Mouse (Mus musculus) gastrocnemius, postnatal 10 days (tissue): ENCODE data around the gene Tie1. TPM values are rescaled to one million over a fixed set of nuclear protein-coding genes. Genes with fewer than 3 reads are reported as not detected.
"Not testable (repeated sequence)": the region's sequence is repeated elsewhere in the genome, so short reads cannot be mapped to it uniquely, and the experiment has no call there.

Source experiments
- DNase-seq: peaks from one replicate; pipeline ENCODE4 v3.0.0; 2021; ENCODE audit warnings: mixed read lengths
- long read RNA-seq, 2 experiments: library from polyadenylated mRNA; stranded (forward); transcript quantifications; one replicate each; pipeline ENCODE4 v2.0.0; 2021
- total RNA-seq, 2 experiments: library from RNA; stranded (reverse); gene quantifications; 2 replicates each; pipeline ENCODE4 v1.2.3; 2021

Gene Tie1
- total RNA-seq, result 10 to 100 TPM; 37.6 to 38.5 TPM
- long read RNA-seq, experiment 1, full-length matches to known transcripts, result 53 of 81 reads
- long read RNA-seq, experiment 1, partial matches to known transcripts, result 21 of 81 reads
- long read RNA-seq, experiment 1, other reads (novel, unspliced or antisense), result 7 of 81 reads
- long read RNA-seq, experiment 2, full-length matches to known transcripts, result 47 of 65 reads
- long read RNA-seq, experiment 2, partial matches to known transcripts, result 15 of 65 reads
- long read RNA-seq, experiment 2, other reads (novel, unspliced or antisense), result 3 of 65 reads

- DNase-seq, result no peak
Observed at GRCm38 (mm10) chr4:118489717-118490132, at the start of gene Tie1. Gene Tie1 (minus strand): TSS chr4:118490061.

DNA sequence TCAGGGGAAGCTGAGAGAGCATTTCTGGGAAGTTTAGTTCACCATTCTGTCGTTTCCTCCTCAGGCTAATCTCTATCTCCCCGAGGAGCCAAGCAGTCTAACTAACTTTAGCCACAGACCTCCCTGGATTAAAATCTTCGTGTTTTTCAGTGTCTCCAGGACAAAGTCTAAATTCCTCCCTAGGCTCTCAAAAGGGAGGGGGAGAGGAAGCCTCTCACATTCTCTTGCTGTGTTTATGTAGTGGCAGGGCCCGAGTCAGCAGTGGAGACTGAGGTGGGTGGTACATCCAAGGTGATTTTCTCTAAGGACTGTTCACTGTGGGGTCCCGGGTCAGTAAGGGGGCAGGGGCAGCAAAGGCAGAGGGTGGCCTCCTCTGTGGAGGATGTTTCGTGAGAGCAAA lies 47.9 kb upstream of the Tie1 start:
- no peak for DNase-seq

DNA sequence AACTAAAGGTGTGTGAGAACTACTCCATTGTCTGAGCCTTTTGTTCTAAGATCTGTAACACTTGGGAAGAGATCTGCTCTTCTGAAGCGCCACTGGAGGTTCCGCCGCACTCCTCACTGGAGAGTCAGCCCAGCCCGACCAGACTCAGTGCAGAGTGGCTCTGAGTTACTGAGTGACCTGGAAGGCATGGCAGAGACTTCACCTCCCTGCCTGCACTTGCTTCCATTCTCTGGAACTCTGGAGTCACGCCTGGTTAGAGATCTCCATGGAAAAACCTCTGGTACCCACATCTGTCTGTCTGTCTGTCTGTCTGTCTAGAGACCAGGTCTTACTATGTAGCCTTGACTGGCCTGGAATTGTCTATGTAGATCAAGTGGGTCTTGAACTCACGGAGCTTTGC lies 45.7 kb upstream of the Tie1 start:
- DNase-seq, result no peak

- no peak for DNase-seq
Observed at GRCm38 (mm10) chr4:118533605-118534004, 43.7 kb upstream of the Tie1 start.

DNA sequence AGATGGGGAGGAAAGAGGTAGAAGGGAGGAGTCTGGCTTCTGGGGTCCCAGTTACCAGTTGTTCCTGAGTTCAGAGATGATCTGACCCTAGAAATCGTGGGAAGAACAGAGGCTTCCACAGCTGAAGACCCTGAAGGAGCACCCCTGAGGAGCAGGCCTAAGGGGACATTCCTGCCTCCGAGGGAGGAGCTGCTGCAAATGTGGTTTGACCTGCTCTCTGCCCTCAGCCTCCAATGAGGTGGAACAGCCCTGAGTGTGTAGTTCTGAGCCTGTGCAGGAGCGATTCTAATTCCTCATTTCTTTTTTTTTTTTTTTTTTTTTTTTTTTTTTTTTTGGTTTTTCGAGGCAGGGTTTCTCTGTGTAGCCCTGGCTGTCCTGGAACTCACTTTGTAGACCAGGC lies 43.3 kb upstream of the Tie1 start:
- no peak for DNase-seq

DNA sequence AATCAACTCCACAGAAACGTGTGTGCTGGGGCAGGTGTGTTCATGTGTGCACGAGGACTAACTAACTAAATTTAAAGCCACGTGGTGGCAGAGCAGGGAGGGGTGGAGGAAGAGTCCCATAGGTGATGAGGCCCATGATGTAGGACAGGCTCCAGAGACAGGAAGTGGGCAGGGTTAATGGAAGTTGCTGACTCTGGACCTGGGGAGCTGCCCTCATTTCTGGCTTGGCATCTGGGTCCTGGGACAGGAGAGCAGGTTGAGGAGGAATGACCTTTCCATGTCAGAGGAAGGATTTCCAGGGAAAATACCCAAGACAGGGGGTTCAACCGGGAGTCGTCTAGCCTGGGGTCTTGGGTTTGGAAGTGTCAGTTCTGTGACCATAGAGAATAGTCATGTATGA lies 42.8 kb upstream of the Tie1 start:
- no peak for DNase-seq

DNA sequence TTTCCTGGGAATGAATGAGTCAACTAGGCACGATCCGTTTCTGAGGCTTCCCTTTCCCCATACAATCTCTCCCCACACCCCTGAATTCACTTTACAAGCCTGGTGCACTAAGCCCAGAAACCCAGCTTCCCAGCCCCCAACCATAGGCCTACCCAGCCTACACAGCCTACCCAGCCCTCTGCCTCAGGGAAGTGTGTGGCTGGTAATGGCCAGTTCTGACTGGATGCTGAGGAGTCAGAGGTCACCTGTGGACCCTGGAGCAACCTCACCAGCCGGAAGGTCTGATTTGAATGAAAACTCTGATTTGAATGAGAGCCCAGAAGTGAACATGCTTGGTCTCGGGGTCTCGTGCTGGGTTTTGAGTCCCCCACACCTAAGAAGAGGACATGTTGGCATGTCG lies 37.9 kb upstream of the Tie1 start:
- no peak for DNase-seq

DNA sequence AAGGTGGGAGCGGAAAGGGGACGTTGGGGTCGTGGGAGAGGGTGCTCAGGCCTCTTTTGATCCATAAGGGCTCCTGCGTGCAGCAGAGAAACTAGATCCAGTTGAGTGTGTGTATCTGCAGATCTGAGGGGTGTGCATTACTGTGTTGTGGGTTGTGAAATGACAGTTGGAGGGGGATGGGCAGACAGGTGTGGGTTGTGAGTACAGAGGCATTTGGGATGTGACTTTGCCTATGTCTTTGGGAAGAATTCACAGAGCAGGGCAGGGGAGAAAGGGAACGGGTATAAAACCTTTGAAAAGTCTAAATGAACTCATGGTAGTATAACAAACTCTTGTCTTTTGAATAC lies 37.4 kb upstream of the Tie1 start:
- no peak for DNase-seq

DNA sequence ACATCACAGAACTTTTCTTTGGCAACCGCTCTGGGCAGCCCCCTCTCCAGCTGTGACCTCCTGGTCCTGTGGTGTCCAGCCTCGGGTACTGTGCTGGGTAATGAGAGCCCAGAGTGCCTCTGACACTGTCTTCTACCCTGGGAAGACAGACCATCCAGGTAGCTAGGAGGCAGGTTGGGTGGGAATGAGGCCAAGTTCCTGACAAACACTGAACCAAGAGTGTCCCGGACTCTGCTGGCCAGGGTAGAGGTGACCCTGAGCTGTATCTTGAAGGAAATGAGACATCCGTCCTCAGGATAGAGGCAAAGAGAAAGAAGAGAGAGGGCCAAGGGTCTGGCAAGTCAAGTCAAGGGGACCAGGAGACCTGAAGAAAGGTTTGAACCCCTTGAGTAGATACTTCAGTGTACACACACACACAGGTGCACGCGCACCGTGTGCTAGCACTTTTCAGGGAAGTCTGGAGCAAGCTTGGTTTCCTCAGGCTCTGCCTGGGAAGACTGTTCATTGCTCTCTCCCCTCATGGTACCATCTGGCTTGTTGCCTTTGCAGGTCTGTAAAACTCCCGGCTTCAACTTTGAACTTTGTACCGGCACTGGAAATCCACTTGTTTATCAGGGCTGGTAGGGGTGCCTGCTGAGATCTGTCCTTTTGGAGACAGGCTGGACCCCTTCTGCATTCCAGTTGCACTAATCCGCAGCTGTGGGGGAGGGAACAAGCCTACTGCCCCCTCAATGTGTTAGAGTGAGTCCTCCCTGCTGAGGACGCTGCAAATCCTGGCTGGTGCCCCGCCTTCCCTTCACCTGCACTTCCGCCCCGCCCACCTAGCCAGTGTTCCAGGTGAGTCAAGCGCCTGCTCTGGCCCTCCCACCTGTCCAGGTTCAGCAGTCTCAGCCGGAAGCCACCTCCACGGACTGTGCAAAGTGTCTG lies 36.8 kb upstream of the Tie1 start, which contains the start of gene 2610528J11Rik:
Gene 2610528J11Rik, plus strand, starts transcription at position 592 of the 927 bp plus-strand sequence.
- DNase-seq, result no peak

GRCm38 (mm10) chr4:118525779-118526178 lies 35.9 kb upstream of the Tie1 start:
- no peak for DNase-seq

GRCm38 (mm10) chr4:118523976-118524375 lies 34.1 kb upstream of the Tie1 start:
- DNase-seq, result no peak

- no peak for DNase-seq
Observed at GRCm38 (mm10) chr4:118522248-118522647, 32.4 kb upstream of the Tie1 start.

- DNase-seq, result no peak
Observed at GRCm38 (mm10) chr4:118518208-118518607, 28.3 kb upstream of the Tie1 start.

DNA sequence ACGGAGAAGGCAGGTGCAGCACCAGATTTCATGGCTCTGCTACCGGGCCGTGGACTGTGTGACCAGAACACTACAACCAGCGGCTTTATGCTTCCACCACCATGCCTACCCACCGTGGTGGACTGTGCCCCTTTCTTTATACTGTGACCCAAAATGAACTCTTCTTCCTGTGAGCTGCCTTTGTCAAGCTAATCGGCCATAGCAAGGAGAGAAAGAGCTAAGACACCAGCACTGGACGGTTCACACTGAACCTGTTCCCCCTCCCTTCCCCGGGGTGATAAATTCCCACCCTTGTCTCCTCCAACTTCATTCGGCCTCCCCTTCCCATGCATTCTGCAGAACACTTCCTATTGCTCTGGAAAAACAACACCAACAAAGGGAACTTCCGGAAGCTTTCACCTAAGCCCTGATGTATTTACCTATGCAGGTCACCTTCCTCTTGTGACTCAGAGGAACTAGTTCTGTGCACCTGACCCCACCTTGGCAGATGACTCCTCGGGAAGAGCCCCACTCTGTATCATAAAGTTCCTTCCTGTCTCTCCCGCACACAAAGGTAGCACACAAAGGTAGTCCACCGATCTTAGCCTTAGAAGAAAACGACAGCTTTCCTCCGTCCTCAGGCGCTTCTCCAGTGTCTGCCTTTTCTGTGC lies 27.8 kb upstream of the Tie1 start:
- DNase-seq, result no peak

- DNase-seq, result no peak
Observed at GRCm38 (mm10) chr4:118516699-118517496, 27.0 kb upstream of the Tie1 start.

- no peak for DNase-seq
Observed at GRCm38 (mm10) chr4:118509050-118509449, 19.2 kb upstream of the Tie1 start.

- not testable (repeated sequence) for DNase-seq
Observed at GRCm38 (mm10) chr4:118507171-118507570, 17.3 kb upstream of the Tie1 start.

DNA sequence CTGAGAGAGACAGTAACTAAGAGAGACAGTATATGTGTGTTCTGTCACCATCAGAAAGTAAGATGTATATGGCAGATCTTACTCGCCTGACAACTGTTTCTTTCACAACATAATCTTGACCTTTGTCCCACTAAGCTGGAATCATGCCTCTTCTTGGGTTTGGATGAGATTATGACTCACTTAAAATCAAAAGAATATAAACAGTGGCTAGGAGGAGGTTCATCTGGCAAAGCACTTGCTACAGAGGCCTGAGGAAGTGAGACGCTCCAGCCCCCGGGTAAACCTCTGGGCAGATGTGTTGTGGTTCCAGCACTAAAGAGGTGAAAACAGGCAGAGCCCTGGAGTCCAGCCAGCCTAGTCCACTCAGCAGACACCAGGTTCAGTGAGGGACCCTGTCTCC lies 15.7 kb upstream of the Tie1 start:
- no peak for DNase-seq

GRCm38 (mm10) chr4:118500792-118501191 lies 10.9 kb upstream of the Tie1 start:
- no peak for DNase-seq

- no peak for DNase-seq
Observed at GRCm38 (mm10) chr4:118500171-118500724, 10.4 kb upstream of the Tie1 start.

GRCm38 (mm10) chr4:118490461-118490860 lies 600 bp upstream of the Tie1 start:
- no peak for DNase-seq
